Mouse (Mus musculus) retina, embryonic 14.5 days (tissue): ENCODE data around the gene Golga4.

Experiments used
- DNase-seq: peaks from one replicate; pipeline ENCODE4 v3.0.0-alpha.2; 2015; ENCODE audit warnings: low spot score

Golga4 gene

DNA sequence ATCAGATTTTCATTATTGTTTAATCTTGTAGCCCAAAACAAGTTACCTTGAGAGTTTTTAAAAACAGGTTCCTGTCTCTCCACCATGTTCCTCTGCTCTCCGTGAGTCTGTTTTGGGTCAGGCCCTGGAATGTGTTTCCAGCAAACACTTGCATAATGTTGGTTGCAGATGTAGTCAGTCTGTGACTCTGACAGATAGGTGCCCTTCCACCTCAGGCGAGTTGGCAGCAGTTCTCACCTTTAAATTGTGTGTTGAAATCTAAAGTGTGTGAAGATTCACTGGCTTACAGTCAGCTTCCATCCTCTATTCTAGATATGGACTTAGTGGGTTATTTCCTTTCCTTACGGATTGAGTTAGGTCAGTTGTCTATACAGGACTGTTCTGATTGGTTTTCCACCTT, 23.7 kb downstream of the Golga4 start:
- no peak for DNase-seq

DNA sequence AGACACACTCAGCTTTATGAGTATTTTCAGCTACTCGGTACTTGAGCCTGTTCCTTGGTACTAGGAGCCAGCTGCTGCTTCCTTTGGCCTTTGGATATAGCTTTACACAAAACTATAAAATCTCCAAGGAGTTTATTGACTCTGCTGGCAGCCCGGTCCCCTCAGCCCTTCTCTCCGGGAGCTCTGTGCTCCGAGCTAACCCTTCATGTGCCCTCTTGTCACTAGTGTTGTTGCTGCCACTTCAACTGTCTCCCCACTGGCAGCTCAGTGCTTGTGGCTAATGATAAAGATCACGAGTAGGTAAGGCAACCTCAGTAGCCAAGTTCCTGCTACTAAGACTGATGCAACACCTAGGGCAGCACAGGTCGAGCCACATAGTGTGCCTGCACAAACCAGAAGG, 24.6 kb downstream of the Golga4 start:
- DNase-seq = no peak

DNA sequence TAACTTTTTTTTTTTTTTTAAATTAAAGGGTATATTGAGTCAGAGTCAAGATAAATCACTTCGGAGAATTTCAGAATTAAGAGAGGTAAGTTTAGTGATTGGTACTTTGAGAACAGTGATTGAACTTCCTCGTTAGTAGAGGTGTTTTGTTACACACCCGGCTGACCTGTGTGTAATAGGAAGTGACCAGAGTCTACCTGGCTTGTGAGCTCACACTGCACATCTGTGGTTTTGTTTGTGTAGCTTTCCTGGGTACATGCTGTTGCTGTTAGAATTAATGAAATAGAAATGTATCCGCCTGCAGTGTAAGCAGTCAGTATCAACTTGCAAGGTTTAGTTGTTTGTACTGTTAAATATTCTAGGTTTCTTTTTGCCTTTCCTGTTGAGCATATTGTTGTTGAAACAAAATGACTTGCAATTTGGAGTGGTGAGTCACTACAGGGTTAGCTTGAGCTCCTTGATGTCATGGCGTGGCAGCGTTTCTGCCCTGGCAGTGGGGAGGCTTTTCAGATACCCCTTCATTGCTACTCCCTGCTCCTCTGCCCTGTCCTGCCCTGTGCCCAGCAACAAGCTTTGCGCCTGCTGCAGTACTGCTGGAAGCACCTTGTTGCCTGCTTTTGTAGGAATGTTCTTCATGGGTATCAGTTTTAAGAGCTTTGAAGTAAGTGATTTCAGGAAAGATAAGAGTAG, 26.6 kb downstream of the Golga4 start:
- no peak for DNase-seq

DNA sequence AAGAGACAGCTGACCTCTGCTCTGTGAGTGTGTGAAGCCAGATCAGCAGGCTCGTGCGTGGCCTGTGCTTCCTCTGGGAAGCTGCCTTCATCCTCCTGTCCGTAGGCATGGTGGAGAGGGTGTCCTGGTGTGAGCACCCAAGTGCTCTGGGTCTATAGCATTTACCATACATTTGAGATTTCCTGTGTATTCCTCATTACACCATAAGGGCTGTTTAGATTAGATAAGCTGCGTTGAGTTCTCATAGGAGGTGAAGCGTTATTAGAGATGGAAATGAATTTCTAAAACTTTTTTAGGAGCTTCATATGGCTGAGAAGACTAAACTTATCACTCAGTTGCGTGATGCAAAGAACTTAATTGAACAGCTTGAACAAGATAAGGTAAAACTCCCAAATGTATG, 30.9 kb downstream of the Golga4 start:
- no peak for DNase-seq

DNA sequence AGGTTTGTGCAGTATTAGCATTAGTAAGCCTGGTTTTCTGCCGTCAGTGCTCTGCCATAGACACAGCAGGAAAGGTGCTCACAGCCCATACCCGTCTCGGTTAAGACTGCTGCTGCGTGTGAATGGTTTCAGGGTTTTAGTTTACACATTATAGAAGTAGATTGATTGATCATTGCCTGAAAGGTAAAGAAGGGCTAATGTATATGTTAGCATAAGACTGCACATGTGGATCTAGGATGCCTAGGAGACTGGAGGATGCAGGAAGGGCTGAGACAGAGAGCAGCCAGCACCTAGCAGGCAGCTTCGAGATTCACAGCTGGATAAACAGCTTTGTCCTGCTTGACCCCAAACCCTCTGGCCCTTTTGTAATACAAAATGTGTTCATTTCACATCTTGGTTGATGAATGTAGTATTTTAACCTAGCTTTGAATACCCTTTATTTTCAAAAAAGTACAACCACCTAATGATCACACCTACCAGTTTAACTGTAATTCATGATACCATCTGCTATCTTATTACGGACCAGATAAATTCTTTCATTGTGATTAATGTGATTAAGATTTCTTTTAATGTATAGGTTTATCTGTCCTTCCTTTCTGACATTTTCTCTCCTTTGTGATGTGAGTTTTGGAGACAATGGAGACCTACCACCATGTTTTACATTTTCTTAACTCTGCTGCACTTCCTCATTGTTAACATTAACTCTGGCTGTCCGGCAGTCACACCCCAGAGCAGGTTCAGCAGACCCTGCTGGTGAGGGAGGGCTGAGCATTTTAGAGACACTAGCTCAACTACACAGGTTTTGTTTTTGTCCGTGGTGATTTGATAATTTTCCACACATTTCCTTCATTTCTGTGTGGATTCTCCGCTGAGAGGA, 31.6 kb downstream of the Golga4 start:
- no peak for DNase-seq

DNA sequence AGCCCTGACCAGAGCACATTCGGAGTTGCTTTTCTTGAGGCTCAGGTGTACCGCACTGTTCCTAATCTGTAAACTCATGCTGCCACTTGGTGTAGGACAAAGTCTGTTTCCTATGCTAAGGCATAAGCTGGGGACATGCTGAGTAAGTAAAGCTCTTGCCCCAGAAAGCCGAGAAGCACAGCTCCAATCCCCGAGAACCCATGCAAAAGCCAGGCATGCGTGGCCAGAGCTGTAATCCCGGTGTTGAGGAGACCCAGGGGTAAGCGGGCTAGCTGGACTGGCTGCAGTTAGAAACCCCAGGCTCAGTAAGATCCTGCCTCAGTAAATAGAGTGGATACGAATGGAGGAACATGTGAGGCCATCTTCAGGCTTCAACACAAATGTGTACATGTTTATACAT, 35.8 kb downstream of the Golga4 start:
- DNase-seq = no peak

DNA sequence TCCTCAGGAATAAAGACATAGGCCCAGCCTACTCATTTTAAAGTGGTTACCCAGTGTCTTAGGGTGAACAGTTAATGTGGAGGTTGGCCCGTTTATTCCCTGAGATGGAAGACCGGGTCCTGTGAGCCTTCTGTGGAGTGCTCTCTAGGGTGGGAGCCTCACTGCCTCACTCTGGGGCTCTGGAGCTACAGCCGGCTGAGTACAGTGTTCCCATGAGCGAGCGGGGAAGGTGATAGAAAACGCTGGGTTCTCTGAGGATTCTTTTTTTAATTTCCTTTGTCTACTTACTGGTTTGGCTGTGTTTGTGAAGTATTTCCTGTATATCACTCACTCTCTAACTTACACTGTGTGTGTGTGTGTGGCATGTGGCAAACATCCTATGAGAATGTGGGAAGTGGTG, 39.1 kb downstream of the Golga4 start:
- no peak for DNase-seq

DNA sequence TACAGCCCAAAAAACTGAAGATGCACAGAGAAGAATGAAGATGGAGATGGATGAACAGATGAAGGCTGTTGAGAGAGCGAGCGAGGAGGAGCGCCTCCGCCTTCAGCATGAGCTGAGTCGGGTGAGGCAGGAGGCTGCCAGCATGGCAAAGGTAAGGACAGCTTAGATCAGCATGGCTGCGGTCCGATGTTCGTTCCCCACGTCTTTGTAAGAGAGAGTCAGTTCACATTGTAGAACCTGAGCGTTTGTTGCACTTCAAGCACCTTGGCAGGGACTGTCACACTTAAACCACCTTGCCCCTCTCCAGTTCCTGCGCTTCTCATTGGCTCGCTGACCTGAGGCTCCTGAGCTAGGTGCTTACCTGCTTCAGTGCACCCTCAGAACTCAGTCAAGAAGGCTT, 42.6 kb downstream of the Golga4 start:
- DNase-seq = no peak

DNA sequence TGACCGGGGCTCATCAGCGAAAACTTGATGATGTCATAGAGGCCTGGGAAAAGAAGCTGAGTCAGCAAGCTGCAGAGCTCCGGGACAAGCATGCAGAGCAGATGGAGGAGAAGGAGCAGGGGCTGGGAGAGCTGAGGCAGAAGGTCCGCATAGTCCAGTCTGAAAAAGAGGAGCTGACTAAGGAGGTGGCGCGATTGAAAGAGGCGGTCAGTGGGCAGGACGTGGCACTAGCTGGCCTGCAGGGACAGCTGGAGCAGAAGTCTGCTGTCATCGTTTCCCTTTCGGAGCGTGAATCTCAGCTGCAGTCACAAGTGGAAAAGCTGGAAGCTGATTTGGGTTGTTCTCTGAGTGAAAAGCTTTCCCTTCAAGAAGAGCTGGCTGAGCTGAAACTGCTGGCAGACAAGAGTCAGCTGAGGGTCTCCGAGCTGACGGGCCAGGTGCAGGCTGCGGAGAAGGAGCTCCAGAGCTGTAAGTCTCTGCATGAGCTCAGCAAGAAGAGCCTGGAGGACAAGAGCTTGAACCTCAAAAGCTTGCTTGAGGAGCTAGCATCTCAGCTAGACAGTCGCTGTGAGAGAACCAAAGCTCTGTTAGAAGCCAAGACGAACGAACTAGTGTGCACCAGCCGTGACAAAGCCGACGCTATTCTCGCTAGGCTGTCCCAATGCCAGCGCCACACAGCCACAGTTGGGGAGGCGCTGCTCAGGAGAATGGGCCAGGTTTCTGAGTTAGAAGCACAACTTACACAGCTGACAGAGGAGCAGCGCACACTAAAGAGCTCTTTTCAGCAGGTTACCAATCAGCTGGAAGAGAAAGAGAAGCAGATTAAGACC, 51.1 kb downstream of the Golga4 start:
- DNase-seq = no peak

DNA sequence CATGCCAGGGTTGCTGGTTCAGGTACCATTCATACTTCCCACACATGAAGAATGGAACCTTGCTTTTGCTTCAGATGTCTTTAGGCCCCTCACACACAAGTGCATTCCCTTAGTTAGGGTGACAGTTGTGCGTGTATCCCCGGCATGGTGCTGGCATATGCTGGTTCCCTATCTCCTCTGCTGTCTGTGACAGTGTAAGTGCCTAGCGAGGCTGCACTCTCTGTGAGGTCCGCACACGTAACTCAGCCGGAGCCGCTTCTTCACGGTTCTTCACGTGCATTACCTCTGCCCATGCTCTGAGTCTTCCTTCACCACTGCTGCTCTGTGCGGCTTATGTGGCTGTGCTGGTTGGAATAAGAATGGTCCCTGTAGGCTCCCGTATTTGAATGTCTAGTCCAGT, 57.3 kb downstream of the Golga4 start:
- no peak for DNase-seq

DNA sequence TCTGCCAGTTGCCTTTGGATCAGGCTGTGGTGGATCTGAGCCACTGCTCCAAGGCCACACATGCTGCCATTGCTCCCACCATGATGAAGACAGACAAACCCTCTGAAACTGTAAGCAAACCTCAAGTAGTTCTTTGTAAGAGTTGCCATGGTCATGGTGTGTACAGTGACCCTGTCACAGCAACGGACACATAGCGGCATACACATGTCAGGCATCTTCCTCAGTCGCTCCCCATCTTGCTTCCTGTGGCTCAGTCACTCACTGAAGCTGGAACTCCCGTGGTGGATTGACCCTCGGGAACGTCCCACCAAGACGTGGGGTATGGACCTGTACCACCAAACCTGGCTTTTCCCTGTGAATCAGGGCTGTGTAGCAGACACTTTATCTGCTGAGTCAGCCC, 57.8 kb downstream of the Golga4 start:
- DNase-seq = no peak

DNA sequence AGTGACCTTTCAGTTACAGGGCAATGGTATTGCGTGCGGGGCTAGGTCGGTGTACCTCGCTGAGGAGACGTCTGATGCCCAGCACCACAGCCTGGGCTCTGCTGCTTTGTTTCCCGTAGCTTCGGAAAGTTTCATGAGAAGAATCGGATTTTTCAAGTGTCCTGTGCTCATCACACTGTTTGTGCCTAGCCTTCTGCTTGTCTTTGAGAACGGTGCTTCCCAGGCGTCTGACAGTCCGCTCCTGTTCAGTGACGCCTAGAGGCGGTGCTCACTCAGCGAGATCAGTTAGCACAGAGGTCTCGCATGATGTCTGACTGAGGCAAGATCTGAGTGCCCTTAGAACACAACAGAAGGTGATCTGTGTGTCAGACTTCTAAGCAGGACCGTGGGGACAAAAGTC, 58.6 kb downstream of the Golga4 start:
- no peak for DNase-seq

DNA sequence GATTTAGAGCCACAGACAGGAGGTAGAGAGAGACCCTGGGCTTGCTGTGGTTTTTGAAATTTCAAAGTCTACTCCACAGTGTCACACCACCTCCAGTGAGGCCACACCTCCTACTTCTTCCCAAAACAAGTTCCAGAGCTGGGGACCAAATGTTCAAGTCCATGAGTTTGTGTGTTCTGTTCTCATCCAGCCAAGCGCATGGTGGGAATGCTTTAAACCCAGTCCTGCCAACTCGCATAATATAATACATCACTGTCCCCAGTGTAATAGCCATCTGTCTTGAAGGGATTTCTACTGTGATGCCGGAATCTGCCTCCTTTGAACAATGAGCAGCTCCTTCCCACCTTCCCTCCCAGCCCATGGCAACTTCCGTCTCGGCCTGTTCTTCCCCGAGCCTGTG, 63.3 kb downstream of the Golga4 start:
- no peak for DNase-seq

DNA sequence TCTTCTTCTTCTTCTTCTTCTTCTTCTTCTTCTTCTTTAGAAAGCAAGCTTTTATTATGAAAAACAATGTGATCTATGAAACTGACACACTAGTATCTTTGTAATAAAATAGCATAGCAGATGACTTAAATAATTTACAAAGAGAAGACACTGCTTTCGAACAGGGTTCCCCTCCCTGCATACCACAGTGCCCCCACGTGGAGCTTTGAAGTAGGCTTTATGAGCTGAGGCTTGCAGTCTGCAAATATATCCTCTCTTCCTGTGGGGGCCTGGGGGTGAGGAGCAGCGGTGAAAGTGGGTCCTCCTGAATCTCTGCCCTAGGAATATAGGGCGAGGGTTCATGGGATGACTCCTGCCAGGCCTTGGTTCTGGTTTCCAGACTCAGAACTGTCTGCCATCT, 64.8 kb downstream of the Golga4 start:
- DNase-seq = no peak

DNA sequence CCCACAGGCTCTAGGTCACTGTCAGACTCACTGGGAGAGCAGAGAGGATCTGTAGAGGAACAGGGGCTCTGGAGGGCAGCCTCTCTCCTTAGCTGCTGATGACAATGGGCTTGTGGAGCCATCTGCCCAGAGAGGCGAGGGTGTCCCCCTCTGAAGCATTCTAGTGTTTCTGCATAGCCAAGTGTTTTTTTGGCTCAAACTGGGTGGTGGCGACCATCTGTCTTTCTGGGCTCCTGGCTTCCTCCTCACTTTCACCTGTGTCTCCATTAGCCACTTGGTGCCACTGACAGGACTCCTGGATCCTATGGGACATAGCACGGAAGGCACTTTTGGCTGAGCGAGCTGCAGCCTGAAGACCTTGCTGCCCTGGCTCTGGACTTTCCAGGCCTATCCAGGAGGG, 65.6 kb downstream of the Golga4 start:
- no peak for DNase-seq

DNA sequence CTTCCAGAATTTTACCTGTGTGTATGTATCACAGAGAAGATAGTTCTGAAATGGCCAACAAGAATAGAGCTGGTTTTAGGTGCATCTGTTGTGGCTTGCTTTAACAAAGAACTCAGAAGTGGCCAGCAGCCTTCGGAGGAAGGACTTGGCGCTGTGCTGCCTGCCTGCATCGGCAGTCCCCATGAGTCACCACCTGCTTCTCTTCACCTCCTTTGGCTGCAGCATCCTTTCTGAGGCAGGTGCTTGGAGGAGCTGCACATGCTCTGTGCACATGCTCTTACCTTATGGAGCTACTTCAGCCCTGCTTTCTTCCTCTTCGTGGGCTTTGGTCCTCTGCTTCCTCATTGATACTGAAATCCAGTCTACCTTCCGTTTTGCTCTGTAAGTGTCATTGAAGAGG, 68.8 kb downstream of the Golga4 start:
- DNase-seq = no peak

DNA sequence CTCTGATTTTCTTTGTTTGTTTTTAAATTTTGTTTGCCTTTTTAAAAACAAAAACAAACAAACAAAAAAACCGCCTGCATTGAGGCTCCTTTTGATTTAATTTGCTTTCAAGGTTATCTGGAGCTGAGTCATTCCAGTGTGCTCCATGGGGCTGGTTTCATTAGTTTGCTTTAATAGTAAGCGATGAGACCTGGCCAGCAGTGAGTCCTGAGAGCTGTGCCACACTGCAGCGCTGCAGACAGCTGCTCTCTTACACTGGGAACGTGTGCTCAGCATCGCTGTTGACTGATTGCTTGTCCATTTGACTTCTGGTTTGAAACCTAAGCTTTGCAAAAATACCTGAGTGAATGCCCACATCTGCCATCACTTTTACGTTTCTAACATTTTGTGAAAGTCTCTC, 74.3 kb downstream of the Golga4 start:
- DNase-seq = no peak

DNA sequence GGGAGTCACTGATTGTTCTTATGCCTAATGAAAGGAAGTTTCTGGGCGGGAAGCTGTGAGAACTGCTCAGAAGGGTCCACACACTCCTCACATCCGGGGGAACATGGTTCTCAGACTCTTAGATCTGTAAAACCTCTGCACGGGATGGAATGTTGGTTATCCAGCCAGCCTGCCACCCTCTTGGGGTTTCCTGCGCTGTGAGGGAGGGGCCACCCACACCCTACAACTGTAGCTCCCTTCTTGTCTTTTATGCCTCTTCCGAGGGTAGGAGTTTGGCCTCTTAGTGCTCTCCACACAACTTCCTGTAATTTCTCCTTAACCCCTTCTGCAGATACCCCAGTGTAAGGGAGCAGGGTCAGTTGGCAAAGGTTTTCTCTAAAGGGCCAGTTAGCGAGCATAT, 76.7 kb downstream of the Golga4 start:
- no peak for DNase-seq

DNA sequence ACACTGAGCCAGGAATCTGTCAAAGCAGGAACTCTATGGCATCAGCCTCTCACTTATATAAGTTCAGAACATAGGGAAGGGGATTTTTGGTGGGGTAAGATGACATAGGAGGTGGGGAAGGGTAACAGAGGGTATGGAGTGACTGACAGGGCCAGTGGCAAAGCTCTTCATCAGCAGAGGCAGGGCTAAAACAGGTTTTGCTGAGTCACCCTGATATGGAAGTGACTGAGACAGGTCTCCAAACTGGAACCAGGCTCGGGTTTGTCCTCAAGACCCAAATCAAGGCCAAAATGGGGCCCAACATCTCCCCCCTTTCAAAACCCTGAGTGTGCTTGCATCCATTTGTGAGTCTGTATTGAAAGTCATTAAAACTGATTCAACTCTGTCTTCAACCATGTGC, 78.8 kb downstream of the Golga4 start:
- DNase-seq = no peak

DNA sequence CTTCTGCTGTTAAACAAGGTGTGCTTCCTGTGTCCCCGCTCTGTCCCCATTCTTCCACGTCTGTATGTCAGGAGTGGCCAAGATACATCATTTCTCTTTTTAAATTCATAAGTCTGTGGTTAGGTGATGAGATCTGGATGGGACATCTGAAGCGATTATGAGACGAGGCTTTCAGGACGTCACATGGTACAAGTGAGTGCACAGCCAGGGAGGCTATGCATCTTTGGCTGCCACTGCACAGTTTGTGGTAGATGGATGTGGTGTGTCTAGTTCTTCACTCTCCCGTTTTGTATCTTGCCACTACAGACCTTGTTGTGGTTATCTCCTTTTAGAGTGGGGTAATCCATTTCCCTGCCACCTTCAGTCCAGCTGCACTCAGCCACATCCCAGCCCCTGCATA, 79.9 kb downstream of the Golga4 start:
- DNase-seq = no peak

DNA sequence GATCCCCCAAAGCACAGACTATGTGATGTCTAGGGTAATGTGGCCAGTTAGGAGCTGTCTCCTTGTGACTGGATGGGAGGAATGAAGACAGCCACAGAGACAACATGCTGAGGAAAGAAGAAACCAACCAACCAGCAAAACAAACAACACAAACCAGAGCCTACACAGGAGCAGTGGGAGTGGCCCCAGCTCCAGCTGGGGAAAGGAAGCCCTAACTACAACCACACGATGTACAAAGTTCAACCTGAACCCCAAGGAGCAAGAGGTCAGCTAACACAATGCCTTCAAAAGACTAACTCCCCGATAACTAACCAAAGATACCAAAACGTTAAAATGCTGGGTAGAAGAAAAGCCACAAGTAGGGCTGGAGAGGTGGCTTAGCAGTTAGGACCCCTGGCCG, 81.0 kb downstream of the Golga4 start:
- no peak for DNase-seq

DNA sequence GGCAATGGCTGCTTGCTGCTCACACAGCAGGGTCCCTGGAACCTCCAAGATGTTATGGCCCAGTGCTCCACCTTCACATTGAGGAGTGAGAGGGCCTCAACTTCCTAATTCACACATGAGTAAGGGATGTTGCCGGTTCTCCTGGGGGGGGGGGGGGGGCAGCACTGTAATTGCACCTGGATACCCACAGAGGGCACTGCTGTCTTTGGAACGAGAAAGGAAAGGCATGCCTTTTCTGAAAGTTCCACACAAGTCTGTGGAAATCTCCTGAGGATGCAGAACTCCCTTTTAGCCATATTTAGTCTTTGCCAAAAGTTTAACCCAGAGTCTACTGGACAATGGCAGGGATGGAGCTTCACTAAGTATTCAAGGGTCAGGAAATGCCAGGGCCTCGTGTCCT, 83.2 kb downstream of the Golga4 start:
- DNase-seq = peak; percentile 48

DNA sequence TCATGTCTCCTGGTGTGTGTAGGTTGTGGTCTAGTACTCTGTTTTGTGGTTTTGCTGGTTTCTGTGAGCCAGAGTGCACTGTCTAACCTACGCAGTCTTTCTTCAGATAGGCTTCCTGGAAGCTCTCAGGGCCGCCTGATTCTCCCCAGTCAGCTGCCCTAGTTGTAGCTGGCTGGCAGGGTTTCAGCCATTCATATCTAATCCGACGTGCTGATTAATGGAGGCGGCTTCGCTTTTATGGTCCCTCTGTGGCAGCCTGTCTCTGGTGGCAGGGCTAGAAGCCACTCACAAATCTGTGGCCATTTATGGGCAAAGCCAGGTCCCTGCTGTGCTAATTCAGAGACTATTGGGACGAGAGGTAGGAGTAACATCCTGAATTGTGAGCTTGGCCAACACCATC, 84.2 kb downstream of the Golga4 start:
- DNase-seq = peak; percentile 37
